Mouse (Mus musculus): ENCODE data around the gene Ndufs1.

GRCm38 (mm10) chr1:63120382-63120781 lies 56.3 kb downstream of the Ndufs1 start:
- no peak for TF ChIP-seq CTCF (IDR thresholded peaks at IDR 0.05; ENCODE audit: borderline replicate concordance, insufficient read depth, low read depth, low read length)
- no peak for TF ChIP-seq POLR2A (IDR thresholded peaks at IDR 0.05; ENCODE audit: borderline replicate concordance, insufficient read depth, low read length)

Data from cerebellum, adult 2 months (tissue).